Mouse (Mus musculus) testis, adult 2 months (tissue): Measurements from ENCODE around the gene Fcho2.

Experiments
- CTCF ChIP-seq: fragments of 200-500 bp; IDR thresholded peaks from 2 replicates; pipeline ENCODE4 v1.5.1; 2012; ENCODE audit warnings: low read depth, mild to moderate bottlenecking, inconsistent platforms, low read length, moderate library complexity; ENCODE audit not compliant: control insufficient read depth, insufficient read depth, insufficient replicate concordance
- POLR2A ChIP-seq: fragments of 200-500 bp; IDR thresholded peaks from 2 replicates; pipeline ENCODE4 v1.6.1; 2012; ENCODE audit warnings: low read depth, mild to moderate bottlenecking, inconsistent platforms, low read length, moderate library complexity; ENCODE audit not compliant: control insufficient read depth

- TF ChIP-seq POLR2A (no peak), CTCF (no peak)
These were observed 3.0 kb upstream of the Fcho2 start for GRCm38 (mm10) chr13:98818205-98818604.
